Mouse (Mus musculus): ENCODE measurements at regions not wholly inside any gene's neighbourhood (a gene's known extent, or its start where the extent isn't known, plus 50 kb on each side); places are given as distances from the start of the nearest gene placed in this dataset.

- no peak for DNase-seq (ENCODE audit: low read depth, low spot score)
These were observed 53.8 kb downstream of the Dio3 start for GRCm38 (mm10) chr12:110332616-110333154.

- DNase-seq (ENCODE audit: low read depth, low spot score), result no peak
These were observed 55.7 kb downstream of the Dio3 start for GRCm38 (mm10) chr12:110334609-110335008.

- DNase-seq (ENCODE audit: low read depth, low spot score), result no peak
These were observed 65.5 kb downstream of the Dio3 start for GRCm38 (mm10) chr12:110344280-110344827.

GRCm38 (mm10) chr12:110349621-110350020 lies 70.8 kb downstream of the Dio3 start:
- DNase-seq (ENCODE audit: low read depth, low spot score), result no peak

GRCm38 (mm10) chr12:110355851-110356250 lies 77.0 kb downstream of the Dio3 start:
- DNase-seq (ENCODE audit: low read depth, low spot score), result no peak

GRCm38 (mm10) chr12:110367102-110367501 lies 79.8 kb upstream of the Ppp2r5c start:
- DNase-seq (ENCODE audit: low read depth, low spot score), result no peak

GRCm38 (mm10) chr12:110367822-110368221 lies 79.1 kb upstream of the Ppp2r5c start:
- DNase-seq (ENCODE audit: low read depth, low spot score), result no peak

- no peak for DNase-seq (ENCODE audit: low read depth, low spot score)
These were observed 74.8 kb upstream of the Ppp2r5c start for GRCm38 (mm10) chr12:110371886-110372690.

- no peak for DNase-seq (ENCODE audit: low read depth, low spot score)
These were observed 73.9 kb upstream of the Ppp2r5c start for GRCm38 (mm10) chr12:110372986-110373385.

- DNase-seq (ENCODE audit: low read depth, low spot score), result peak; percentile 84
These were observed 73.4 kb upstream of the Ppp2r5c start for GRCm38 (mm10) chr12:110373408-110374065.

GRCm38 (mm10) chr12:110375139-110375538 lies 71.8 kb upstream of the Ppp2r5c start:
- no peak for DNase-seq (ENCODE audit: low read depth, low spot score)

- peak; percentile 44 for DNase-seq (ENCODE audit: low read depth, low spot score)
These were observed 70.7 kb upstream of the Ppp2r5c start for GRCm38 (mm10) chr12:110376062-110376837.

GRCm38 (mm10) chr12:110376838-110377150 lies 70.1 kb upstream of the Ppp2r5c start:
- DNase-seq (ENCODE audit: low read depth, low spot score), result no peak

- DNase-seq (ENCODE audit: low read depth, low spot score), result no peak
These were observed 69.6 kb upstream of the Ppp2r5c start for GRCm38 (mm10) chr12:110377306-110377705.

GRCm38 (mm10) chr12:110377734-110378133 lies 69.2 kb upstream of the Ppp2r5c start:
- no peak for DNase-seq (ENCODE audit: low read depth, low spot score)

- DNase-seq (ENCODE audit: low read depth, low spot score), result no peak
These were observed 68.6 kb upstream of the Ppp2r5c start for GRCm38 (mm10) chr12:110378302-110378701.

- no peak for DNase-seq (ENCODE audit: low read depth, low spot score)
These were observed 67.2 kb upstream of the Ppp2r5c start for GRCm38 (mm10) chr12:110379721-110380120.

GRCm38 (mm10) chr12:110380831-110381750 lies 65.8 kb upstream of the Ppp2r5c start:
- DNase-seq (ENCODE audit: low read depth, low spot score), result no peak

- no peak for DNase-seq (ENCODE audit: low read depth, low spot score)
These were observed 61.9 kb upstream of the Ppp2r5c start for GRCm38 (mm10) chr12:110385031-110385430.

GRCm38 (mm10) chr12:110385801-110386599 lies 60.9 kb upstream of the Ppp2r5c start:
- DNase-seq (ENCODE audit: low read depth, low spot score), result no peak
